Mouse (Mus musculus) regulatory T cell (primary cell): Measurements from ENCODE around the gene Hey2.

Experiments
- in situ Hi-C: fragments of 300-600 bp; cut with MboI, MseI; formaldehyde crosslinking; loops from one replicate; pipeline ENCODE4 v1.15.1; 2025; ENCODE audit warnings: high pct_unique_total_duplicates

The Hey2 gene

GRCm38 (mm10) chr10:30796469-30797261 is 45.9 kb downstream of the Hey2 start:
- in situ Hi-C loops: no loop called here

GRCm38 (mm10) chr10:30791016-30791415 is 51.6 kb downstream of the Hey2 start:
- in situ Hi-C loops: no loop called here

- in situ Hi-C loops: no loop called here
These were observed 53.1 kb downstream of the Hey2 start for GRCm38 (mm10) chr10:30789521-30789920.

GRCm38 (mm10) chr10:30788340-30788721 is 54.3 kb downstream of the Hey2 start:
- in situ Hi-C loops: no loop called here

- in situ Hi-C loops: no loop called here
These were observed 54.8 kb downstream of the Hey2 start for GRCm38 (mm10) chr10:30787684-30788339.

GRCm38 (mm10) chr10:30786103-30786754 is 56.4 kb downstream of the Hey2 start:
- in situ Hi-C loops: no loop called here
